Mouse (Mus musculus): Measurements from ENCODE around the gene Ptprj. TPM values are rescaled to one million over a fixed set of nuclear protein-coding genes. Genes with fewer than 3 reads are reported as not detected.
"Not testable (repeated sequence)": the region's sequence is repeated elsewhere in the genome, so short reads cannot be mapped to it uniquely, and the experiment has no call there.

Ptprj gene
- total and polyA plus RNA-seq, 3 experiments, result 6.9 to 8.9 (median 7.3) TPM

DNA sequence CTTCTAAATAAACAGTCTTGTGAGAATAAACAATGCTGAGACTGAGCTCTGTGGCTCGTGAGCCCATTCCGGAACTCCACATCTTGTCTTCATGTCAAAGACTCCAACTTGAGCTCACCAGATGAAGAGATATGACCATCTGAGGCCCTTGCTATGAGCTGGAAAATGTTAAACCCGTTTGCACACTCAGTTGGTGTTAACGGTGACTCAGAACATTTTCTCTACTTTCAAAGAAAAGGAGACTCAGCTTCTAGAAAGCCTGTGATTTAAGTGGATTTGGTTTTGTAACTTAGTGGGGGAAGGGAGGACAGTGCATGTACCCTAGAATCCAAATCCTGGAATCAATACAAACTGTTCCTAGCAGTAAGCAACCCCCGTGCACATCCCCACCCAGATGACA lies 136.6 kb downstream of the Ptprj start:
- Histone ChIP-seq H3K9me3 (replicated peaks; ENCODE audit: low read length) (no peaks in the 10 kb centered on the region), H3K36me3 (replicated peaks in 1 of 2; ENCODE audit: control insufficient read depth in 1 of 2, insufficient read depth in 1 of 2, low read length in 1 of 2) (peaks cover under 1 to 6% of the 10 kb centered on the region in 2 experiments), H3K27ac (ENCODE audit: insufficient read depth, low read depth) (no peak overlapping the region), H3K27me3 (replicated peaks) (no peaks in the 10 kb centered on the region), H3K9ac (ENCODE audit: insufficient read depth, low read depth) (no peak overlapping the region), H3K4me2 (ENCODE audit: insufficient read depth, low read depth, poor library complexity, severe bottlenecking) (no peak overlapping the region), H3K4me1 (ENCODE audit: control insufficient read depth in 1 of 2, insufficient read depth in 2 of 2) (no peaks in the 10 kb centered on the region), H3K4me3 (replicated peaks in 1 of 3; ENCODE audit: low read depth in 2 of 3, low read length in 2 of 3, poor library complexity in 1 of 3) (no peak overlapping the region), H3K79me2 (replicated peaks; ENCODE audit: control insufficient read depth, extremely low read depth, insufficient read depth, poor library complexity, severe bottlenecking) (no peaks in the 10 kb centered on the region)
- in situ Hi-C loops (cut with MboI; ENCODE audit: low pct_ligation_motif_present, low pct_unique_long_range_greater_than_20kb, low sequenced_read_pairs) (no loop called here), dilution Hi-C loops (cut with MboI; ENCODE audit: extremely low pct_ligation_motif_present, extremely low pct_unique_long_range_greater_than_20kb, low sequenced_read_pairs) (no loop called here)
- TF ChIP-seq NELFE (IDR thresholded peaks at IDR 0.05; ENCODE audit: low read depth, low read length), result no peak
- TF ChIP-seq ZKSCAN1 (IDR thresholded peaks at IDR 0.05; ENCODE audit: borderline replicate concordance, low read depth, low read length), result no peak
- no peak for TF ChIP-seq POLR2A (IDR thresholded peaks at IDR 0.05; ENCODE audit: low read depth, low read length)
- TF ChIP-seq SIN3A (IDR thresholded peaks at IDR 0.05; ENCODE audit: low read length), result no peak
- TF ChIP-seq ZC3H11A (IDR thresholded peaks at IDR 0.05; ENCODE audit: low read depth, low read length), result no peak
- no peak for TF ChIP-seq ZMIZ1 (IDR thresholded peaks at IDR 0.05; ENCODE audit: low read depth, low read length)
- TF ChIP-seq CHD2 (IDR thresholded peaks at IDR 0.05; ENCODE audit: low read length), result no peak
- TF ChIP-seq CTCF (conservative IDR thresholded peaks at IDR 0.05 in 1 of 2, IDR thresholded peaks at IDR 0.05 in 1 of 2; ENCODE audit: low read depth in 2 of 2, low read length in 2 of 2), result no peak
- no peak for TF ChIP-seq CHD1 (IDR thresholded peaks at IDR 0.05; ENCODE audit: low read depth, low read length)
- TF ChIP-seq ELF1 (IDR thresholded peaks at IDR 0.05; ENCODE audit: low read depth, low read length), result no peak
- TF ChIP-seq JUND (conservative IDR thresholded peaks at IDR 0.05; ENCODE audit: low read depth, low read length), result no peak
- TF ChIP-seq MAFK (IDR thresholded peaks at IDR 0.05; ENCODE audit: insufficient replicate concordance, low read length), result no peak
- no peak for TF ChIP-seq NRF1 (IDR thresholded peaks at IDR 0.05; ENCODE audit: low read depth, low read length)
- no peak for DNase-seq (ENCODE audit: extremely low read depth)

DNA sequence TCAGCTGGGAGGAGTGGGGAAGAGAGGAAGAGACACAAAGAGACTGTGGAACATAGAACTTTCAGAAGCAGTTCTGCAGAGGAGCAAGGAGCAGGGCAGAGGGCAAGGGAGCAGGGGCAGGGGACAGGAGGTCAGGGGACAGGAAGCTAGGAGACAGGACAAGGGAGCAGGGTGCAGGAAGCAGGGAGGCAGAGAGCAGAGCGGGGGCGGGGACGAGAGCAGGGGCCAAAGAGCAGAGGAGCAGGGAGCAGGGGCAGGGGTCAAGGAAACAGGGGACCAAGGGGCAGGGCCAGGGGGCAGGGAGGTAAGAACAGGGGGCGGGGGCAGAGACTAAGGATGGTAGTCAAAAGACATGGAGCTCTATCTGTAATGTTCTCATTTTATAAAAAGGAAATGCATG lies 138.6 kb downstream of the Ptprj start:
- H3K9ac ChIP-seq (ENCODE audit: insufficient read depth, low read depth); H3K79me2 ChIP-seq (replicated peaks; ENCODE audit: control insufficient read depth, extremely low read depth, insufficient read depth, poor library complexity, severe bottlenecking); H3K4me1 ChIP-seq (ENCODE audit: control insufficient read depth in 1 of 2, insufficient read depth in 2 of 2); H3K36me3 ChIP-seq (replicated peaks in 1 of 2; ENCODE audit: control insufficient read depth in 1 of 2, insufficient read depth in 1 of 2, low read length in 1 of 2); H3K4me3 ChIP-seq (replicated peaks in 1 of 3; ENCODE audit: low read depth in 2 of 3, low read length in 2 of 3, poor library complexity in 1 of 3); DNase-seq (ENCODE audit: extremely low read depth); H3K9me3 ChIP-seq (replicated peaks; ENCODE audit: low read length); H3K27ac ChIP-seq (ENCODE audit: insufficient read depth, low read depth); in situ Hi-C loops (cut with MboI; ENCODE audit: low pct_ligation_motif_present, low pct_unique_long_range_greater_than_20kb, low sequenced_read_pairs); H3K27me3 ChIP-seq (replicated peaks); dilution Hi-C loops (cut with MboI; ENCODE audit: extremely low pct_ligation_motif_present, extremely low pct_unique_long_range_greater_than_20kb, low sequenced_read_pairs); H3K4me2 ChIP-seq (ENCODE audit: insufficient read depth, low read depth, poor library complexity, severe bottlenecking): not testable (repeated sequence)

DNA sequence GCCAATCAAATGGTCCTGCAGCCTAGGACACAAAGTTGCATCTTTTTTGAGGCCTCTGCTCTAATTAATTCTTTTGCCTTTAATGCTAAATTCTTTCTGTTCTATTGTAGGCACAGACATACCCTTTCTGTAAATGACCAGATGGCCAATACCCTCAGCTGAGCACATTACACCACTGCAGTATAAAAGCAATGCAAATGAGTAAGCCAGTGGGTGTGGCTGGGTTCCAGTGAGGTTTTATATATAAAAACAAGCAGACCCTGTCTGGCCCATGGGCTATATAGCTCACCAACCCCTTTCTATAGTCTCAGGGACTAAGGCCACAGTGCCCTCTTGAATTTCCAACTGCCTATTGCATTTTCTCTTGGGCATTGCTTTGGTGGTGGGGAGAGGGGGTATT lies 140.3 kb downstream of the Ptprj start:
- H3K4me1 ChIP-seq (ENCODE audit: control insufficient read depth in 1 of 2, insufficient read depth in 2 of 2); H3K4me2 ChIP-seq (ENCODE audit: insufficient read depth, low read depth, poor library complexity, severe bottlenecking); H3K27me3 ChIP-seq (replicated peaks); H3K36me3 ChIP-seq (replicated peaks in 1 of 2; ENCODE audit: control insufficient read depth in 1 of 2, insufficient read depth in 1 of 2, low read length in 1 of 2); H3K27ac ChIP-seq (ENCODE audit: insufficient read depth, low read depth); H3K9me3 ChIP-seq (replicated peaks; ENCODE audit: low read length); dilution Hi-C loops (cut with MboI; ENCODE audit: extremely low pct_ligation_motif_present, extremely low pct_unique_long_range_greater_than_20kb, low sequenced_read_pairs); H3K4me3 ChIP-seq (replicated peaks in 1 of 3; ENCODE audit: low read depth in 2 of 3, low read length in 2 of 3, poor library complexity in 1 of 3); in situ Hi-C loops (cut with MboI; ENCODE audit: low pct_ligation_motif_present, low pct_unique_long_range_greater_than_20kb, low sequenced_read_pairs); DNase-seq (ENCODE audit: extremely low read depth); H3K79me2 ChIP-seq (replicated peaks; ENCODE audit: control insufficient read depth, extremely low read depth, insufficient read depth, poor library complexity, severe bottlenecking); H3K9ac ChIP-seq (ENCODE audit: insufficient read depth, low read depth): not testable (repeated sequence)

GRCm38 (mm10) chr2:90437453-90437852 lies 143.0 kb downstream of the Ptprj start:
- H3K4me2 ChIP-seq (ENCODE audit: insufficient read depth, low read depth, poor library complexity, severe bottlenecking); H3K36me3 ChIP-seq (replicated peaks in 1 of 2; ENCODE audit: control insufficient read depth in 1 of 2, insufficient read depth in 1 of 2, low read length in 1 of 2); H3K4me1 ChIP-seq (ENCODE audit: control insufficient read depth in 1 of 2, insufficient read depth in 2 of 2); H3K4me3 ChIP-seq (replicated peaks in 1 of 3; ENCODE audit: low read depth in 2 of 3, low read length in 2 of 3, poor library complexity in 1 of 3); H3K9me3 ChIP-seq (replicated peaks; ENCODE audit: low read length); H3K9ac ChIP-seq (ENCODE audit: insufficient read depth, low read depth); H3K27me3 ChIP-seq (replicated peaks); H3K27ac ChIP-seq (ENCODE audit: insufficient read depth, low read depth); H3K79me2 ChIP-seq (replicated peaks; ENCODE audit: control insufficient read depth, extremely low read depth, insufficient read depth, poor library complexity, severe bottlenecking); DNase-seq (ENCODE audit: extremely low read depth); dilution Hi-C loops (cut with MboI; ENCODE audit: extremely low pct_ligation_motif_present, extremely low pct_unique_long_range_greater_than_20kb, low sequenced_read_pairs); in situ Hi-C loops (cut with MboI; ENCODE audit: low pct_ligation_motif_present, low pct_unique_long_range_greater_than_20kb, low sequenced_read_pairs): not testable (repeated sequence)

GRCm38 (mm10) chr2:90429782-90430181 lies 150.7 kb downstream of the Ptprj start:
- H3K4me1 ChIP-seq (ENCODE audit: control insufficient read depth in 1 of 2, insufficient read depth in 2 of 2); in situ Hi-C loops (cut with MboI; ENCODE audit: low pct_ligation_motif_present, low pct_unique_long_range_greater_than_20kb, low sequenced_read_pairs); H3K4me3 ChIP-seq (replicated peaks in 1 of 3; ENCODE audit: low read depth in 2 of 3, low read length in 2 of 3, poor library complexity in 1 of 3); dilution Hi-C loops (cut with MboI; ENCODE audit: extremely low pct_ligation_motif_present, extremely low pct_unique_long_range_greater_than_20kb, low sequenced_read_pairs); H3K9ac ChIP-seq (ENCODE audit: insufficient read depth, low read depth); H3K4me2 ChIP-seq (ENCODE audit: insufficient read depth, low read depth, poor library complexity, severe bottlenecking); DNase-seq (ENCODE audit: extremely low read depth); H3K36me3 ChIP-seq (replicated peaks in 1 of 2; ENCODE audit: control insufficient read depth in 1 of 2, insufficient read depth in 1 of 2, low read length in 1 of 2); H3K9me3 ChIP-seq (replicated peaks; ENCODE audit: low read length); H3K79me2 ChIP-seq (replicated peaks; ENCODE audit: control insufficient read depth, extremely low read depth, insufficient read depth, poor library complexity, severe bottlenecking); H3K27ac ChIP-seq (ENCODE audit: insufficient read depth, low read depth); H3K27me3 ChIP-seq (replicated peaks): not testable (repeated sequence)

All from CH12.LX (cell line).